Mouse (Mus musculus): ENCODE results near the gene Fyn. TPM values are rescaled to one million over a fixed set of nuclear protein-coding genes. Genes with fewer than 3 reads are reported as not detected.

The Fyn gene
- polyA plus RNA-seq, 1 experiment from 2014 or later, result 22.4 TPM

GRCm38 (mm10) chr10:39420842-39421617, 52.4 kb downstream of the Fyn start:
- no peaks in the 10 kb centered on the region for H3K36me3 ChIP-seq (ENCODE audit: insufficient read depth, low read length)
- no peaks in the 10 kb centered on the region for H3K9me3 ChIP-seq (ENCODE audit: low read length)
- H3K9ac ChIP-seq (replicated peaks; ENCODE audit: low read length), result no peak overlapping the region
- no peak overlapping the region for H3K4me3 ChIP-seq (ENCODE audit: low read length)
- 28% methylated on average over 9 of the region's 9 CpGs for WGBS
- no peaks in the 10 kb centered on the region for H3K27me3 ChIP-seq (ENCODE audit: insufficient read depth, low read length)
- H3K4me2 ChIP-seq (replicated peaks; ENCODE audit: low read depth, low read length), result no peak overlapping the region
- peak; percentile 19; the same call in 1 of the 2 replicates for ATAC-seq (ENCODE audit: low FRiP score, low TSS enrichment)
- no peak overlapping the region for H3K27ac ChIP-seq (ENCODE audit: low read length)
- peaks cover 33% of the 10 kb centered on the region for H3K4me1 ChIP-seq (ENCODE audit: insufficient read depth, low read length)

DNA sequence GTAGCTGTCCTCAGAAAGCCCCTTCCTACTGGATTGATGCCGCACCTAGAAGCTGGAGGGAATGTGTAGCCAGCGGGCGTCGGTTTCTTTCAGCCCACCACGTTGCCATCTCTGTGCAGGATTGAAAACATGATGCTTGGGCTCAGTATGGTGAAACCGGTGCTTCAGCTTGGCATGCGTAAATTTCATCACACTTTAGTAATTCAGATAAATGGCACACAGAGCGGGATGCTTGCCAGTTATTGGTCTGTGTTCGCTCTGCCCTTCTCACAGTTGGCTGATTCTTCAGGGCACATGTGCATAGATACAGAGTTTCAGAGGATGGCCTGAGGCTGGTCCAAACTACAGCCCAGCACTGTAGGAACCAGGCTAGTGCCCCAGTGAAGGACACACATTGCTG, 53.1 kb downstream of the Fyn start:
- Histone ChIP-seq H3K27ac (ENCODE audit: low read length) (no peak overlapping the region), H3K9ac (replicated peaks; ENCODE audit: low read length) (no peak overlapping the region), H3K4me1 (ENCODE audit: insufficient read depth, low read length) (peaks cover 33% of the 10 kb centered on the region), H3K36me3 (ENCODE audit: insufficient read depth, low read length) (no peaks in the 10 kb centered on the region), H3K27me3 (ENCODE audit: insufficient read depth, low read length) (no peaks in the 10 kb centered on the region), H3K4me2 (replicated peaks; ENCODE audit: low read depth, low read length) (no peak overlapping the region), H3K9me3 (ENCODE audit: low read length) (no peaks in the 10 kb centered on the region), H3K4me3 (ENCODE audit: low read length) (no peak overlapping the region)
- ATAC-seq (ENCODE audit: low FRiP score, low TSS enrichment), result no peak
- 82% methylated on average over 9 of the region's 9 CpGs for WGBS

DNA sequence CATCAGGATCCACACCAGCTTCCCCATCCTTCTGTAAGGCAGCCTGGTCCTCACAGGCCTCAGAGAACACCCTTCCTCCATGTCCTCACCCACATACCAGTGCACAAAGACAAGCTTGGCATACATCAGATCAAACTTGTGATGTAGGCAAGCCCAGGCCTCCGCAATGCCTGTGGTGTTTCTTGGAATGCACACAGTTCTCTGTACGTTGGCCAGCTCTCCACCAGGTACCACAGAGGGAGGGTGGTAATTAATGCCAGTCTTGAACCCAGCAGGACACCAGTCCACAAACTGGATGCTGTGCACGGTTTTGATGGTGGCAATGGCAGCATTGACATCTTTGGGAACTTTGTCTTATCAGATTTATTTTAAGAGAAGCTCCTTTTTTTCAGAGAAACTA, 56.0 kb downstream of the Fyn start:
- Histone ChIP-seq H3K4me1 (ENCODE audit: insufficient read depth, low read length) (peaks cover 25% of the 10 kb centered on the region), H3K9me3 (ENCODE audit: low read length) (no peaks in the 10 kb centered on the region), H3K27me3 (ENCODE audit: insufficient read depth, low read length) (no peaks in the 10 kb centered on the region), H3K9ac (replicated peaks; ENCODE audit: low read length) (no peak overlapping the region), H3K4me3 (ENCODE audit: low read length) (no peak overlapping the region), H3K4me2 (replicated peaks; ENCODE audit: low read depth, low read length) (no peak overlapping the region), H3K36me3 (ENCODE audit: insufficient read depth, low read length) (no peaks in the 10 kb centered on the region), H3K27ac (ENCODE audit: low read length) (no peak overlapping the region)
- 91% methylated on average over 3 of the region's 3 CpGs for WGBS
- ATAC-seq (ENCODE audit: low FRiP score, low TSS enrichment), result no peak

DNA sequence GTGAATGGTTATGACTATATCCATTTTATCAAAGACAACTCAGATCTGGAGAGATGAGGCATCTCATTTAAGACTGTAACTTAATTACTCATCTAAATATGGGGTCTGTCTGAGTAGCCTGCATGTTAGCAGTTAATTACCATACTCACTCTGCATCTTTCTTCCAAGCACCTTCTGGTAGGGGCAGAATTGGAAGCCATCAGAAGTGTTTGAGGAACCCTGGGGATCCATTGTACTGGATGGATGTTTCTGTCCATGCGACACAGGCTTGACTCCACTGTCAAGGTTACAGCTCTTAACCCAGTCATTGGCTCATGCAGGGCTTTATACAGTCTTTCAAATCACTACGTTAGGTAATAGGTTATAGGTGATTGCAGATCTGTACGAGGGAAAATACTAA, 57.4 kb downstream of the Fyn start:
- peaks cover 26% of the 10 kb centered on the region for H3K4me1 ChIP-seq (ENCODE audit: insufficient read depth, low read length)
- 94% methylated on average over 3 of the region's 3 CpGs for WGBS
- no peak overlapping the region for H3K9ac ChIP-seq (replicated peaks; ENCODE audit: low read length)
- no peak overlapping the region for H3K4me3 ChIP-seq (ENCODE audit: low read length)
- no peaks in the 10 kb centered on the region for H3K9me3 ChIP-seq (ENCODE audit: low read length)
- ATAC-seq (ENCODE audit: low FRiP score, low TSS enrichment), result no peak
- H3K36me3 ChIP-seq (ENCODE audit: insufficient read depth, low read length), result no peaks in the 10 kb centered on the region
- H3K27ac ChIP-seq (ENCODE audit: low read length), result no peak overlapping the region
- no peak overlapping the region for H3K4me2 ChIP-seq (replicated peaks; ENCODE audit: low read depth, low read length)
- no peaks in the 10 kb centered on the region for H3K27me3 ChIP-seq (ENCODE audit: insufficient read depth, low read length)

DNA sequence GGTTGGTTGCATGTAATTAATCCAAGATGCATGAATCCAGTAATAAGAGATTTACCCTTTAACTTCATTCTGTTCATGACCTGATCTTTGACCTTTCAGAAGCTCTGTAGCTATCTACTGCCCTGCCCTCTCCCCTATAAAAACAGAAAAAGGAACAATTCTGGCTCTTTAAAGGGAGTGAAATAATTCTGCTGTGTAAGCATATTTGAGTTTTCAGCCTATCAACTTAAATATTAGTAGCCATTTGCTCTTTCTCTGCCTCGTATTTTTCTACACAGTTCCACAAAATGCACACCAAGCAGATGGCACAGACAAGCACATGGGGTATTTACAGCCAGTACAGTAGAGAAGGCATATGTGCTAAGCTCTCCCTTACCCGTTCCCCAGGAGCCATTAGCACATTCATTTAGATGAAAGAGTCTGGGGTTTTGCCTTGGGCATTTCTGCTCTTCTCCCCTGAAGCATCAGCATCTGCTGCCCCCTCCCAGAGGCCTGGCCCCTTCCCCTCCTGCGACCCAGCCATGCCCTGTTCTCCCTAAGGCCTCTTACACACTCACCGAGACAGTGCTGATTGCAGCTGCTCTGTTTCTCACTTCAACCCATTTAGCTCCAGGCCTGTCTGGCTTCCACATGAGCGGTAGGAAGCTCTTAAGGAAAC, 58.3 kb downstream of the Fyn start:
- no peaks in the 10 kb centered on the region for H3K9me3 ChIP-seq (ENCODE audit: low read length)
- 41% methylated on average over 5 of the region's 5 CpGs for WGBS
- no peak for ATAC-seq (ENCODE audit: low FRiP score, low TSS enrichment)

DNA sequence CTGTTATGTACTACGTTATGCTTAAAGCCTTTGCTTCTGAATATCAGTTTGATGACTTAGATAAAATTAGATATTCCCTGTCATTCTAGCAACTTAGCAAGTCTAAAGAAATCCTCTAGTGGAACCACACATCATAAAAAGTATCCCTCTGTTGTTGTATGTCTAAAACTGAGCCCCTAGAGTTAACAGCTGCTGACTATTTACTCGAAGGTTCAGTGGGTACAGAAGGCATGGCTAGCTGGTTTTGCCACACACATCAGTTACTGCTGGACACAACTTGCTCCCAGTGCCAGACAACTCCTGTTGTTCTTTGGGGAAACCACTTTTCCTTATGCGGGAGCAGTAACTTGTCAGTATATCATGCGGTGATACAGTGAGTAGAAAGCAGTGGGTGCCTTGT, 61.0 kb downstream of the Fyn start:
- H3K4me1 ChIP-seq (ENCODE audit: insufficient read depth, low read length), result peaks cover 33% of the 10 kb centered on the region
- no peak overlapping the region for H3K4me2 ChIP-seq (replicated peaks; ENCODE audit: low read depth, low read length)
- H3K9me3 ChIP-seq (ENCODE audit: low read length), result no peaks in the 10 kb centered on the region
- H3K4me3 ChIP-seq (ENCODE audit: low read length), result no peak overlapping the region
- no peak for ATAC-seq (ENCODE audit: low FRiP score, low TSS enrichment)
- no peaks in the 10 kb centered on the region for H3K27me3 ChIP-seq (ENCODE audit: insufficient read depth, low read length)
- H3K9ac ChIP-seq (replicated peaks; ENCODE audit: low read length), result no peak overlapping the region
- no peaks in the 10 kb centered on the region for H3K36me3 ChIP-seq (ENCODE audit: insufficient read depth, low read length)
- H3K27ac ChIP-seq (ENCODE audit: low read length), result peak overlapping the region; percentile 49
- 51% methylated on average over 4 of the region's 4 CpGs for WGBS

More for the DNA sequence above, 58.3 kb downstream of the Fyn start:
- Histone ChIP-seq H3K36me3 (ENCODE audit: insufficient read depth, low read length) (no peaks in the 10 kb centered on the region), H3K27me3 (ENCODE audit: insufficient read depth, low read length) (no peaks in the 10 kb centered on the region), H3K4me1 (ENCODE audit: insufficient read depth, low read length) (peaks cover 20% of the 10 kb centered on the region), H3K4me3 (ENCODE audit: low read length) (no peak overlapping the region), H3K4me2 (replicated peaks; ENCODE audit: low read depth, low read length) (no peak overlapping the region), H3K27ac (ENCODE audit: low read length) (no peak overlapping the region), H3K9ac (replicated peaks; ENCODE audit: low read length) (no peak overlapping the region)

- no peak overlapping the region for H3K4me3 ChIP-seq (ENCODE audit: low read length)
- peaks cover 33% of the 10 kb centered on the region for H3K4me1 ChIP-seq (ENCODE audit: insufficient read depth, low read length)
- H3K36me3 ChIP-seq (ENCODE audit: insufficient read depth, low read length), result no peaks in the 10 kb centered on the region
- ATAC-seq (ENCODE audit: low FRiP score, low TSS enrichment), result peak; percentile 83
- no peak overlapping the region for H3K9ac ChIP-seq (replicated peaks; ENCODE audit: low read length)
- peak overlapping the region; percentile 49 for H3K27ac ChIP-seq (ENCODE audit: low read length)
- no peaks in the 10 kb centered on the region for H3K27me3 ChIP-seq (ENCODE audit: insufficient read depth, low read length)
- 30% methylated on average over 14 of the region's 14 CpGs for WGBS
- H3K4me2 ChIP-seq (replicated peaks; ENCODE audit: low read depth, low read length), result no peak overlapping the region; the same call in 1 of the 2 replicates
- no peaks in the 10 kb centered on the region for H3K9me3 ChIP-seq (ENCODE audit: low read length)
Measured at GRCm38 (mm10) chr10:39430074-39430764, 61.6 kb downstream of the Fyn start.

GRCm38 (mm10) chr10:39431265-39431664, 62.6 kb downstream of the Fyn start:
- H3K27me3 ChIP-seq (ENCODE audit: insufficient read depth, low read length), result no peaks in the 10 kb centered on the region
- no peaks in the 10 kb centered on the region for H3K9me3 ChIP-seq (ENCODE audit: low read length)
- H3K4me3 ChIP-seq (ENCODE audit: low read length), result no peak overlapping the region
- peak; percentile 13; the same call in 1 of the 2 replicates for ATAC-seq (ENCODE audit: low FRiP score, low TSS enrichment)
- 72% methylated on average over 2 of the region's 2 CpGs for WGBS
- no peaks in the 10 kb centered on the region for H3K36me3 ChIP-seq (ENCODE audit: insufficient read depth, low read length)
- H3K4me2 ChIP-seq (replicated peaks; ENCODE audit: low read depth, low read length), result no peak overlapping the region
- peaks cover 33% of the 10 kb centered on the region for H3K4me1 ChIP-seq (ENCODE audit: insufficient read depth, low read length)
- no peak overlapping the region; the same call in 1 of the 2 replicates for H3K27ac ChIP-seq (ENCODE audit: low read length)
- H3K9ac ChIP-seq (replicated peaks; ENCODE audit: low read length), result no peak overlapping the region

- Histone ChIP-seq H3K9ac (replicated peaks; ENCODE audit: low read length) (no peak overlapping the region), H3K9me3 (ENCODE audit: low read length) (no peaks in the 10 kb centered on the region), H3K27ac (ENCODE audit: low read length) (no peak overlapping the region), H3K4me3 (ENCODE audit: low read length) (no peak overlapping the region), H3K27me3 (ENCODE audit: insufficient read depth, low read length) (no peaks in the 10 kb centered on the region), H3K4me1 (ENCODE audit: insufficient read depth, low read length) (peaks cover 33% of the 10 kb centered on the region), H3K4me2 (replicated peaks; ENCODE audit: low read depth, low read length) (no peak overlapping the region), H3K36me3 (ENCODE audit: insufficient read depth, low read length) (no peaks in the 10 kb centered on the region)
- 58% methylated on average over 14 of the region's 14 CpGs for WGBS
- ATAC-seq (ENCODE audit: low FRiP score, low TSS enrichment), result peak; percentile 64; the same call in 1 of the 2 replicates
Measured at GRCm38 (mm10) chr10:39432648-39433568, 64.3 kb downstream of the Fyn start.
